ENCODE assay signal across 11 mouse cellular contexts in the genomic region with DNA sequence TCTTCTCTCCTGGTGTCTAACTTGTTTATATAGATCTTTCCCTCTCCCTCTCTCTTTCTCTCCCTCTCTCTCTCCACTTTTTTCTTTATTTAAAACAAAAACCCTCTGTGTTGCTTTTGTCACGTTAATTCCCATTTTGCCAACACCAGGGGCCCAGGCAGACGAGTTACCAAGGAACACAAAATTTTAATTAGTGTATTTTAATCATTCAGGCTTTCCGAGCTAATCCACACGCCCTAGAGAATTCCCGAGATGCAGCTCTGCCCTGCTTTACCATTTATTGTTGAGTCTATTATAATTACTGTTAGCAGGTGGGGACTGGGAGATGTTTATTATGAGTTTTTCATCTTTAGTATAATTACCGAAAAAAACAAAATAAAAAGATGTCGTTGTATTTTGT. TPM values are rescaled to one million over a fixed set of nuclear protein-coding genes. Genes with fewer than 3 reads are reported as not detected.
DNase-seq lines count a peak whose midpoint lies in the region; ATAC-seq and TF ChIP-seq lines count a peak whose summit lies in the region.
"Had no signal": no experiment of that assay in that cellular context is flagged by ENCODE, and none has a peak within 500 bp of the region (broad histone marks: within the 10 kb centered on the region; RNA-seq: fewer than 3 reads in every experiment).

No protein-coding gene starts in this region.

- TF ChIP-seq CTCF in liver, postnatal 0 days (IDR thresholded peaks at IDR 0.05; ENCODE audit: low read depth) = no peak
- TF ChIP-seq CTCF in hindbrain, postnatal 0 days (IDR thresholded peaks at IDR 0.05; ENCODE audit: low read depth) = no peak
- TF ChIP-seq CTCF in midbrain, postnatal 0 days (IDR thresholded peaks at IDR 0.05) = no peak

- no peak for DNase-seq in liver, postnatal 0 days
- no peak for DNase-seq in forebrain, embryonic 10.5 days (ENCODE audit: extremely low spot score, low spot score)
- peak; percentile 48 for DNase-seq in hindbrain, postnatal 0 days (ENCODE audit: low spot score)
- DNase-seq in midbrain, postnatal 0 days (ENCODE audit: low spot score) = no peak
- no peak for DNase-seq in urinary bladder, adult 18-20 months (ENCODE audit: low spot score in 2 of 2)
- DNase-seq in frontal cortex, postnatal 14 days (ENCODE audit: low spot score in 2 of 2) = no peak
- no peak for DNase-seq in lung, postnatal 14 days
- DNase-seq: adrenal gland, postnatal 36 days; kidney, adult 18-20 months had no signal

- no peaks in the 10 kb centered on the region for H3K36me3 ChIP-seq in liver, embryonic 12.5 days
- H3K36me3 ChIP-seq in liver, postnatal 0 days (replicated peaks; ENCODE audit: insufficient read depth, low read length) = no peaks in the 10 kb centered on the region
- H3K36me3 ChIP-seq in forebrain, embryonic 10.5 days (replicated peaks) = no peaks in the 10 kb centered on the region
- H3K36me3 ChIP-seq in hindbrain, postnatal 0 days (ENCODE audit: insufficient read depth, low read length) = no peaks in the 10 kb centered on the region
- H3K36me3 ChIP-seq in midbrain, postnatal 0 days (ENCODE audit: insufficient read depth, low read length) = no peaks in the 10 kb centered on the region
- H3K36me3 ChIP-seq: liver, embryonic 15.5 days had no signal

- no peaks in the 10 kb centered on the region for H3K4me1 ChIP-seq in liver, embryonic 12.5 days
- no peaks in the 10 kb centered on the region for H3K4me1 ChIP-seq in liver, postnatal 0 days (ENCODE audit: insufficient read depth)
- H3K4me1 ChIP-seq in forebrain, embryonic 10.5 days = peaks cover 71% of the 10 kb centered on the region
- peaks cover 4% of the 10 kb centered on the region; the same call in 1 of the 2 replicates for H3K4me1 ChIP-seq in hindbrain, postnatal 0 days (ENCODE audit: insufficient read depth, low read length)
- H3K4me1 ChIP-seq in midbrain, postnatal 0 days (ENCODE audit: insufficient read depth, low read length) = peaks cover 3% of the 10 kb centered on the region; the same call in 1 of the 2 replicates
- H3K4me1 ChIP-seq: liver, embryonic 15.5 days had no signal

- H3K4me3 ChIP-seq in liver, embryonic 12.5 days = no peak overlapping the region
- no peak overlapping the region for H3K4me3 ChIP-seq in liver, postnatal 0 days (ENCODE audit: low read depth, low read length)
- H3K4me3 ChIP-seq in forebrain, embryonic 10.5 days = peak overlapping the region; percentile 47
- no peak overlapping the region for H3K4me3 ChIP-seq in hindbrain, postnatal 0 days (ENCODE audit: low read length)
- no peak overlapping the region; the same call in 1 of the 2 replicates for H3K4me3 ChIP-seq in midbrain, postnatal 0 days (ENCODE audit: low read depth, low read length)
- H3K4me3 ChIP-seq: liver, embryonic 15.5 days had no signal

- no peak overlapping the region for H3K27ac ChIP-seq in liver, embryonic 12.5 days
- H3K27ac ChIP-seq in liver, postnatal 0 days (ENCODE audit: low read depth) = no peak overlapping the region
- H3K27ac ChIP-seq in forebrain, embryonic 10.5 days = peak overlapping the region; percentile 89
- H3K27ac ChIP-seq in hindbrain, postnatal 0 days = no peak overlapping the region
- no peak overlapping the region for H3K27ac ChIP-seq in midbrain, postnatal 0 days (ENCODE audit: low read depth, low read length)
- H3K27ac ChIP-seq: liver, embryonic 15.5 days had no signal

- H3K4me2 ChIP-seq in liver, embryonic 12.5 days = peak overlapping the region; percentile 40
- H3K4me2 ChIP-seq in liver, postnatal 0 days (ENCODE audit: low read depth, low read length) = no peak overlapping the region
- peak overlapping the region; percentile 51 for H3K4me2 ChIP-seq in hindbrain, postnatal 0 days (ENCODE audit: low read depth, low read length)
- H3K4me2 ChIP-seq in midbrain, postnatal 0 days (ENCODE audit: low read depth, low read length, poor library complexity, severe bottlenecking) = peak overlapping the region; percentile 48
- H3K4me2 ChIP-seq: liver, embryonic 15.5 days had no signal

- H3K9me3 ChIP-seq in liver, embryonic 12.5 days (replicated peaks) = no peaks in the 10 kb centered on the region
- H3K9me3 ChIP-seq in liver, postnatal 0 days (ENCODE audit: low read length) = no peaks in the 10 kb centered on the region
- no peaks in the 10 kb centered on the region for H3K9me3 ChIP-seq in forebrain, embryonic 10.5 days
- H3K9me3 ChIP-seq in hindbrain, postnatal 0 days (ENCODE audit: low read length) = no peaks in the 10 kb centered on the region
- no peaks in the 10 kb centered on the region for H3K9me3 ChIP-seq in midbrain, postnatal 0 days (ENCODE audit: low read length)
- H3K9me3 ChIP-seq: liver, embryonic 15.5 days had no signal

- peaks cover 72% of the 10 kb centered on the region for H3K27me3 ChIP-seq in liver, embryonic 12.5 days (replicated peaks)
- H3K27me3 ChIP-seq in liver, postnatal 0 days (ENCODE audit: insufficient read depth, low read length) = peaks cover 32% of the 10 kb centered on the region
- peaks cover 94% of the 10 kb centered on the region for H3K27me3 ChIP-seq in forebrain, embryonic 10.5 days (ENCODE audit: poor library complexity, severe bottlenecking)
- peaks cover 42% of the 10 kb centered on the region for H3K27me3 ChIP-seq in hindbrain, postnatal 0 days (ENCODE audit: insufficient read depth, low read length)
- H3K27me3 ChIP-seq in midbrain, postnatal 0 days (ENCODE audit: insufficient read depth, low read length) = peaks cover 21% of the 10 kb centered on the region

- ATAC-seq in liver, embryonic 12.5 days = no peak
- no peak for ATAC-seq in liver, postnatal 0 days
- ATAC-seq in hindbrain, postnatal 0 days = no peak
- ATAC-seq in midbrain, postnatal 0 days (ENCODE audit: low FRiP score) = no peak

- no peak overlapping the region for H3K9ac ChIP-seq in liver, embryonic 12.5 days
- H3K9ac ChIP-seq in liver, postnatal 0 days (replicated peaks) = no peak overlapping the region
- no peak overlapping the region for H3K9ac ChIP-seq in hindbrain, postnatal 0 days (replicated peaks; ENCODE audit: low read length)
- H3K9ac ChIP-seq in midbrain, postnatal 0 days (replicated peaks; ENCODE audit: low read length, poor library complexity, severe bottlenecking) = no peak overlapping the region
- H3K9ac ChIP-seq: liver, embryonic 15.5 days had no signal

- 53% methylated on average over 7 of the region's 7 CpGs for WGBS in liver, embryonic 12.5 days (ENCODE audit: insufficient replicate concordance)
- WGBS in liver, postnatal 0 days (ENCODE audit: insufficient replicate concordance) = 66% methylated on average over 7 of the region's 7 CpGs
- 19% methylated on average over 7 of the region's 7 CpGs for WGBS in forebrain, embryonic 10.5 days
- WGBS in hindbrain, postnatal 0 days = 20% methylated on average over 7 of the region's 7 CpGs
- 21% methylated on average over 7 of the region's 7 CpGs for WGBS in midbrain, postnatal 0 days

- TF ChIP-seq EP300 in liver, postnatal 0 days (IDR thresholded peaks at IDR 0.05; ENCODE audit: low read depth) = no peak

RNA-seq across cellular contexts. Expression of a gene that starts 56.4 kb away (rescaled TPM):
- polyA plus RNA-seq in liver, embryonic 12.5 days (2016; fragmentation: Nextera tagmentation; extraction: Ambion mirVana) = 0.50 and 0.60 TPM in 2 replicates
- polyA plus RNA-seq in liver, postnatal 0 days (2015; fragmentation: Nextera tagmentation; extraction: Ambion mirVana) = 0.43 and 0.65 TPM in 2 replicates
- polyA plus RNA-seq in forebrain, embryonic 10.5 days (2016; fragmentation: Nextera tagmentation; extraction: Ambion mirVana) = 4.4 and 4.7 TPM in 2 replicates
- 6.3 and 7.2 TPM in 2 replicates for total RNA-seq in hindbrain, postnatal 0 days (2014; rRNA removed)
- 2.3 and 3.2 TPM in 2 replicates for polyA plus RNA-seq in hindbrain, postnatal 0 days (2015; fragmentation: Nextera tagmentation; extraction: Ambion mirVana)
- 3.7 and 4.0 TPM in 2 replicates for total RNA-seq in midbrain, postnatal 0 days (2014; rRNA removed)
- polyA plus RNA-seq in midbrain, postnatal 0 days (2015; fragmentation: Nextera tagmentation; extraction: Ambion mirVana) = 2.0 TPM in 2 replicates
